Mouse (Mus musculus) mature B cell (primary cell): ENCODE results near the gene B4gat1.

Experiments used
- in situ Hi-C: fragments of 300-500 bp; cut with MboI; formaldehyde crosslinking; loops from 2 replicates; pipeline ENCODE4 v1.14.3; 2019

Gene B4gat1

DNA sequence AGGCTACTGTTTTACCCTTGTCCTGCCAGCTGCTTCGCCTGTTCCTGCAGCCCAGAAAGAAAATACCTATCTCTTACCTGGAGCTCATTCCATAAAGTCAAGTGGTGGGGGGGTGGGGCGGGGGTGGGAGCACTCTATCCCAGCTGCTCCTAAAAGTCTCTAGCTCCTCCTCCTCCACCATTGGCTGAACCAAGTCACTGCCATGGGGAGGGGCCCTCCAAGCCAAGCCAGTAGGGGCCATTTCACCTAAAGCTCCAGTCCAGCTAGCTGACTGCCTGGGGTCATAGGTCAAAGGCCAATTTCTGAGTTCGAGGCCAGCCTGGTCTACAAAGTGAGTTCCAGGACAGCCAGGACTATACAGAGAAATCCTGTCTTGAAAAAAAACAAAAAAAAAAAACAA, 5.9 kb upstream of the B4gat1 start:
- in situ Hi-C loops: no loop called here

DNA sequence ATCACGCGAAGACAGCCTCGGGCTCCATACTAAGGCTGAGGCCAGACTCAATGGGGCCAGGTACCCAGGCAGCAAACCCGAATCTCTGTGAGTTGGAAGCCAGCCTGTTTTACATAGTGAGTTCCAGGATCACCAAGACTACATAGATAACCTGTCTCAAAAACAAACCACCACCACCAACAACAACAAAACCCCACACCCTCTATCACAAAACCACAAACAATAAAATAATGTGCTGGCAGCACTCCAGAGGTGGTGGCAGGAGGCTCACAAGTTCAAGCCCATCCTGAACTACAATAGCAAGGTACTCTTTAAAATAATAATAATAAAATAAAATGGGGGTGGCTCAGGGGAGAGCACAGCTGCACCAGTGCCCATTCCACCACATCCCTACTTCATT, 2.0 kb upstream of the B4gat1 start:
- in situ Hi-C loops: no loop called here

DNA sequence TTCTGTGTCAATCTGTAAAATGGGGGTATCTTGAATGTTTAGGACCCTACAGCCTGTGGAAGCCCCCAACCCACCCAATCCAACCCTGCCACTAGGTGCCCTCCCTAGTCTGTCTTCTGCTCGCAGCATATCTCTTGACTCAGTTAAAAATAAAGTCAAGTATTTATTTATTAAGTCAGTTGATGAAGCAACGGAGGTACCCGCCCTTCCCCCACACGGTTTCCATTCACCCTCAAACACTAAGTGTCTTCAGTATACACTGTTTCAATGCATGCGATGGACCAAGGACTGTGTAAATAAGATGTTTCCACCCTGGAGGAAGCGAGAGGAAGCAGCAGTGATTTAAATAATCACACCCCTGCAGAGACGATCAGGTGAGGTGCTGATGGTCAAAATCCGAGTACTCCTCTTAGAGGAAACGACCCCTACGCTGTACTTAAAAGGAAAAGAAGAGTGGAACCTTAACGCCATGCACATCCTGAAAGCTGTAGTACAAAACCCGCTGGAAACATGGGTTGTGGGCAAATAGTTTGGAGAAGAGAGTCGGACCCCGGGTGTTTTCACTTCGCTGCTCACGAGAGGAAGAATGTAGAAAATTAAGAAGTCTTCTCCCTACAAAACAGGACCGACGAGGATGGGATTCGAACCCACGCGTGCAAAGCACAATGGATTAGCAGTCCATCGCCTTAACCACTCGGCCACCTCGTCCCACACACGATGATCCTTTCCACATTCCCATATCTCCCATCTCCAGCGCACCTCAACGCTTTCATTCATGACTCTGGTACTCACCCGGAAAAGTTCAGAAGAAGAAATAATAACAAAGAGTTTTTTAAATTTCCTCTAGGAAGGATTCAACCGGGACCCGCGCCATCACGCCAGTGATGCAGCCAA, 701 bp upstream of the B4gat1 start:
- in situ Hi-C loops: no loop called here

DNA sequence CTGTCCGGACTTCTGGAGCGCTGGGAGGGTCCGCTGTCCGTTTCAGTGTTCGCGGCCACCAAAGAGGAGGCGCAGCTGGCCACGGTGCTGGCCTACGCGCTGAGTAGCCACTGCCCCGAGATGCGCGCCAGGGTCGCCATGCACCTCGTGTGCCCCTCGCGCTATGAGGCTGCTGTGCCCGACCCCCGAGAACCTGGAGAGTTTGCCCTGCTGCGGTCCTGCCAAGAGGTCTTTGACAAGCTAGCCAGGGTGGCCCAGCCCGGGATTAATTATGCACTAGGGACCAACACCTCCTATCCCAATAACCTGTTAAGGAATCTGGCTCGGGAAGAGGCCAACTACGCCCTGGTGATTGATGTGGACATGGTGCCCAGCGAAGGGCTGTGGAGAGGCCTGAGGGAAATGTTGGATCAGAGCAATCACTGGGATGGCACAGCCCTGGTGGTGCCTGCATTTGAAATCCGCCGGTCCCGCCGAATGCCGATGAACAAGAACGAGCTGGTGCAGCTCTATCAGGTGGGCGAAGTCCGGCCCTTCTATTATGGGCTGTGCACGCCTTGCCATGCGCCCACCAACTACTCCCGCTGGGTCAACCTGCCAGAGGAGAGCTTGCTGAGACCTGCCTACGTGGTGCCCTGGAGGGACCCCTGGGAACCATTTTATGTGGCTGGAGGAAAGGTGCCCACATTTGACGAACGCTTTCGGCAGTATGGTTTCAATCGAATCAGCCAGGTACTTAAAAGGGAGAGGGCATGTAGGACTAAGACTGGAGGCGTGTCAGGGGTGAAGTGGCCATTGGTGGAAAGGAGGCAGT, 882 bp downstream of the B4gat1 start:
- in situ Hi-C loops: no loop called here

DNA sequence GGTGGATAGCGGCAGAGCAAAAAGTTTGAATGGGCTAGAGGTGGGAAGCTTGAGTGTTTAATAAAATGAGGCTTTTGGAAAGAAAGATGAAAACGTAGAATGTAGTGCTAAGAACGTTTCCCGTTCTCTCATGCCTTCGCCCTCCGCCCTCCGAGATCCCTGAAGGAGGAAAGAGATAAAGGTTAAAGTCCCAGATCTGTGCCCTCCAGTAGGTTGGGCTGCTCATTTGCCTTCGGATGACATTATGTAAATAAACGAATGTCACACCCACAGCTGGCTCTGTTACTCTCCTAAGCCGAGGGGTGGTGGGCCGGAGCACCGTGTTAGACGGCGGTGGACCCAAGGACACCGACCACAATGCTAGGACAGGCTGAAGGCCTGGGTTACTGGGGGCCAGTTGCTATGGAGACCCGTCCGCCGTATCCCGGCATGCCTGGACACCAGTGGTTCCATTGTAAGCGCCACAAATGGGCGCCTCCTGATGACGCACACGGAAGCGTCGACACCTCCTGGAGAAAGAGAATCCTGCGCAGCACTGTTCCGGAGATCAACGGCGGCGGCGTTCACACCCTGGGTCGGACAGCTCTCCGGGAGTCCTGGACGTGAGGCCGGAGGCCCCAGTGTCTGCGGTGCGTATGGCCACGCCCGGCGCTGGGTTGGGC, 2.4 kb downstream of the B4gat1 start, which contains the start of gene Brms1:
Gene Brms1, plus strand, starts transcription at position 493 of the 662 bp plus-strand sequence.
- in situ Hi-C loops: no loop called here

DNA sequence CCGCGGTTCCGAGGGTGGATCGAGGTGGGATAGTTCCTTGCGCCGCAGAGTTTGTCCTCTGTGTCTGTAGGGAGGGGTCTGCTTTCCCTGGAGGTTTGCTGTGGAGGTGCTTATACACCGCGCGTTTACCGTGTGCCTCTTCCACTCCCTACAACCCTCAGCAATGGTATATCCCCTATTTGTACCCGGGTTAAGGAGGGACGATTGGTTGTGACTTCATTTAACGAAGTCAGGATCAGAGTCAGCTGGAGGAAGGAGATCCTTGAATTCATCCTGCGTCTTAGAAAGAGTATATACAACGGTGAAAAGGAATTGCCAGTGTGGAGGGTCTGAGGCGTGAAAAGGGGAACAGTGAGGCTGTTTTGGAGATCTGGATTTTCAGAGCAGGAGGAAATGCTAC, 3.0 kb downstream of the B4gat1 start:
- in situ Hi-C loops: no loop called here

DNA sequence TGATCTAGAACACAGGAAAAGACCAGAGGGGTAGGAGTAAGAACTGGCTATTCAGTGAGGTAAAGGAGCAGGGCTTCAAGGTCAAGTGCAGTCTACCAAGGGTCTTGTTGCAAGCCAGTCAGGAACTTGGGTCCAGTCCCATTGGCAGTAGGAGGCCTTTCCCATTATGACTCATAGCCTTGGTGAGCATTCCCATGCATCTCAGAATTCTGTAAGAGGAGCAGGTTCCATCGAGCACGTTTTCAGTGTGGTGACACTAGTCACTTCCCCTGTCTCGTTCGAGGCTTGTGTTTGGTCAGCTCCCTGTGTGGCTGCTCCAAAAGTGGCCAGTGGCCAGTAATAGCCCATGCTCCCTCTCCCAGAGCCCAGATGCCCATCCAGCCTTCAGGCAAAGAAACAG, 6.9 kb downstream of the B4gat1 start:
- in situ Hi-C loops: no loop called here

DNA sequence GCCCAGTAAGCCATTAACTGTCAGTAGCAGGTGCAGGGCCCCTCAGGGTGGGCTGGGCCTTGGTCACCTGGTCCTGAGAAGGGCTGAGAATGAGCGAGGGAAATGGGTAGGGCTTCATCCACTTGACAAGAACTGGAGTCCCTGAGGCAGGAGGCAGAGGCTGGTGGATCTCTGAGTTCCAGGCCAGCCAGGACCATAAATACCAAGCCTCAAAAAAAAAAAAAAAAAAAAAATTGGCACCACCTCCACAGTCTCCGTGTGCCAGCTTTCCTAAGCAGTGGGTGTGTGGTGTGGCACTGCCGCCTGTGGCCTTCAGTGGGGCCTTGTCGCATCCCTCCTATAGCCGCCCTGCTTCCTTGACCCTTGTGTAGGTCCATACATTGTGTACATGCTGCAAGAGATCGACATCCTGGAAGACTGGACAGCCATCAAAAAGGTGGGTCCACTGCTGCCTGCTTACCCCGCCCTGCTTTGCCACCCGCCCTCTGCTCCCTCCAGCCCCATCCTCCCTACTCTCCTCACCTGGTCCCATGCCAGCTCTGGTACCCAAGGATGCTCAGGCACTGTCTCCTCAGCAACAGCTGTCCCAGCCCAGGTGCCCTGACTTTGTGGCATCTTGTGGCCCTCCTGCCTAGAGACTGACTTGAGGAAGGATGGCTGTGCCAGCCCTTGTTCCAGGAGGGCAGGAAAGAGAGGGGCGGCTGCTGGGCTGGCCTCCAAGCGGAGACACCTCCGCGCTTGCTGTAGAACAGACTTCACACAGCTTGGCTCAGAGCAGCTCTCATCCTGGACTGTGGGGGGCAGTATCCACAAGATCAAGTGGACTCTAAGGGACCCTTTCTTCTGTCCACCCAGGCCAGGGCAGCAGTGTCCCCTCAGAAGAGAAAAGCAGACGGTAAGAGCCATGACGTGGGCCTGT, 9.8 kb downstream of the B4gat1 start:
- in situ Hi-C loops: no loop called here

DNA sequence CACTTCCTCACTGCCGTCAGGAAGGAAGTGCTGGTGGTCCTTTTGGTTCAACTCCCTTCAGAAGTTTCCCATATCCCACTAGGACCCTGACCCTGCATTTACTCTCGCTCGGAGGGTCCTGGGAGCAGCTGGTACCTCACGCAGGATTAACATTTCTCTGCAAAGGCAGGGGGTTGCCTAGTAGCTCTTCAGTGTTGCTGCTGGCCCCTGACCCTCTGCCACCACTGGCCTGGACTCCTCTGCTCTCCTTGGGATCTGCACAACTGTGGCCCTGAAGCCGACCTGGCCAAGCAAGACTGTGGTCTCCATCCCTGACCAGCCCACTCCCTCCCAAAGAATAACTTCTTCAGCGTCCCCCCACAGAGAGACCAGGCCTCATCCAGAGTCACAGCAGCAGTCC, 10.7 kb downstream of the B4gat1 start:
- in situ Hi-C loops: no loop called here

DNA sequence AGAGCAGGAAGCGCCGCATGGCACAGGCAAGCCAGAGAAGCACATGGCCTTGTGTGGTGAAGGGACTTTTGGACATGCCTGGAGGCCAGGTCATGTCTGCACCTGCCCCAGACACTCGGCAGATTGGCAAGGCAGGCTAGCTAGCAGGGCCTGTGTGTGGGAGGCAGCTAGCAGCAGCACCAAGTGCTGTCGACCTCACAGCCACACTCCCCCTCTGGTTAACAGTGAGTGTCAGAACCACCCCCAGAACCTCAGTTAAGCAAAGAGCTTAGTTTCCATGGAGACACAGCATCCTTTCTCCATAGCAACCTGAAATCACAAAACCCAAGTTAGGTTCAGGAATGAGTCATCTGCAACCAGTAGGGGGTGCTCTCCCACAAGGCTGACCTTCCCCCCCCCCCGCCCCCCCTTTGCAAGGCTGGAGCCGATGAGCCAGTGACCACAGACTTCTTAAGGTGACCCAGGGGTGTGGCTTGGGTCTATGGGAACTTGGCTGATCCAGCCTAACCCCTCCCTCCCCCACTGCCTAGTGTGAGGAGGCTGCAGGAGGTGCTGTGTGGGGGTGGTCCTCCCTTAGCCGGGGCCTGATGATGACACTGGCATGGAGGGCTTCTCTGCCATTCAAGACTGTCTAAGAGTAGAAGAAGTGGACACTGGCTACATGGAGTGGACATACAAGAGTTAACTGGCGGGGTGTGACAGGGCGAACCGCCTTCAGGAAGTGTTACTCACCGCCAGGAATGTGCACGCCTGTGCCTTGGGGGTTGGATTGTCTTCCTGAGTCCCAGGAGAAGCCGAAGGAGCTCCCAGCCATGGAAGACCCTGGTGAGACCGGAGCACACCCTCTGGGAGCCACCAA, 11.7 kb downstream of the B4gat1 start, which contains the start of gene Rin1:
Gene Rin1, plus strand, starts transcription at position 435 of the 859 bp plus-strand sequence.
- in situ Hi-C loops: no loop called here

DNA sequence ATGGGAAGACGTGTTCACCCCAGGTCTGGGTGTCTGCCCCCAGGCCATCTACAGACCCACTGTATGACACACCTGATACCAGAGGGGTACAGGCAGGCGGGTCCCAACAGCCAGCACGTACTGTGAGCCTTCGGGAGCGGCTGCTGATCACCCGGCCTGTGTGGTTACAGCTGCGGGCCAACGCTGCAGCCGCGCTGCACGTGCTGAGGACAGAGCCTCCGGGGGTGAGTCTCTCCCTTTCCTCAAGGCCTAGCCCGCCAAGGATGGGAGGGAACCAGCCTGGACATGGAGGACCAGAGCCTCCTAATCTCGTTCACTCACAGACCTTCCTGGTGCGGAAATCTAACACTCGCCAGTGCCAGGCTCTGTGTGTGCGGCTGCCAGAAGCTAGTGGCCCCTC, 12.4 kb downstream of the B4gat1 start:
- in situ Hi-C loops: no loop called here

DNA sequence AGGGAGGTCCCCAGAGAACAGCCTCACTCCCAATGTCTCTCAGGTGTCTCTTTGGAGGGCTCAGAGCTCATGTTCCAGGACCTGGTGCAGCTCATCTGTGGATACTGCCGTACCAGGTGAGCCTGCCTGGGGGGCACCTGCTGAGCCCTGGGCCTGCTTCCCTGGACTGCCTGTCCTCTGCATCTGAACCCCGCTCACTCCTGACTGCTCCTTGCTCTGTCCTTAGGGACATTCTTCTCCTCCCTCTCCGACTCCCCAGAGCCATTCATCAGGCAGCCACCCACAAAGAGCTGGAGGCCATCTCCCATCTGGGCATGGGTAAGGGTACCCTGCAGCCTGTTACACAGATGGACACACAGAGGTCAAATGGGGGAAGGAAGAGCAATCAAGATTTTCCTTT, 12.9 kb downstream of the B4gat1 start:
- in situ Hi-C loops: no loop called here

DNA sequence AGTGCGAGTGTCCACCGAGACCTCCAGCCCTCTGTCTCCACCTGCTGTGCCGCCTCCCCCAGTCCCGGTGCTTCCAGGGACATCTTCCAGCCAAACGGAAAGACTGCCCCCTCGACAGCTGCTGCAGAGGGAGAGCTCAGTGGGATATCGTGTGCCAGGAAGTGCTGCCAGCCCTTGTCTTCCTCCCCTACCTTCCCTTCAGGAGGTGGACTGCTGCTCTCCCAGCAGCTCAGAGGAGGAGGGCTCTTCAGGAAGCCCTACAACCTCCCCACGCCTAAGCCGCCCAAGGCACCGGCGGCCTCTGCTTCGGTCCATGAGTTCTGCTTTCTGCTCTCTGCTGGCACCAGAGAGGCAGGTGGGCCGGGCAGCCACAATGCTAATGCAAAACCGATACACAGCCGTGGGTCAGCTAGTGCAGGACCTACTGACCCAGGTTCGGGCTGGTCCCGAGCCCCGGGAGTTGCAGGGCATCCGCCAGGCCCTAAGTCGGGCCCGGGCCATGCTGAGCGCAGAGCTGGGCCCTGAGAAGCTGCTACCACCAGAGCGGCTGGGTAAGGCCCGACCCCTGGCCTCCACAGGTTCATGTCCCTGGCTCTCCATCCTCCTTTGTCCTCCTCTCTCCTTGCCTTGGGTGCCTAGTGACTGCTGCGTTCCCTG, 13.7 kb downstream of the B4gat1 start:
- in situ Hi-C loops: no loop called here

DNA sequence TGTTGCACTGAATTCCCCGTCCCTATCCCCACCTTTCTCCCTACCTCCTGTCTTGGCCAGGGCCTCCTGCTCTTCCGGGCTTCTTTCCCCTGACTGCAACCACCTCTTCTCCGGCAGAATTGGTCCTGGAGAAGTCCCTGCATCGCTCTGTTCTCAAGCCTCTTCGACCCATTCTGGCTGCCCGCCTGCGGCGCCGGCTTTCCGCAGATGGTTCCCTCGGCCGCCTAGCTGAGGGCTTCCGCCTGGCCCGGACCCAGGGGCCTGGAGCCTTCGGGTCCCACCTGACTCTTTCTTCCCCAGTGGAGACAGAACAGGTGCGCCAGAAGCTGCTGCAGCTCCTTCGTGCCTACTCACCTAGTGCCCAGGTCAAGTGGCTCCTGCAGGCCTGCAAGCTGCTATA, 14.2 kb downstream of the B4gat1 start:
- in situ Hi-C loops: no loop called here

DNA sequence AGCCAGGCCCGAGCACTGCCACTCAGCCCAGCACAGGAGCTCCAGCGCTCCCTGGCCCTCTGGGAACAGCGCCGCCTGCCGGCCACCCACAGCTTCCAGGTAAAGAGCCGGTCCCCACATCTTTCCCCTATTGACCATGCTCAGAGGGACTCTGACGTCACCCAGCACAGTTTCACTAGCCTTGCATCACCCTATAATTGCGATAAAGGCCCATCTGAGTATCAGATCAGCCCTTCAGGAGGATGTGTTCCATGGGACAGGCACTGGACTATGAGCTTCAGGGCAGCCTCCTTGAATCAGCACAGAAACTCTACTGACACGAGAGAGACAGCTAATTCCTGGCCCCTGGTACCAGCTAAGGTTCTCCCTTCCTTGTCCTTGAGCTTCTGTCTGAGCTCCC, 15.3 kb downstream of the B4gat1 start:
- in situ Hi-C loops: no loop called here

DNA sequence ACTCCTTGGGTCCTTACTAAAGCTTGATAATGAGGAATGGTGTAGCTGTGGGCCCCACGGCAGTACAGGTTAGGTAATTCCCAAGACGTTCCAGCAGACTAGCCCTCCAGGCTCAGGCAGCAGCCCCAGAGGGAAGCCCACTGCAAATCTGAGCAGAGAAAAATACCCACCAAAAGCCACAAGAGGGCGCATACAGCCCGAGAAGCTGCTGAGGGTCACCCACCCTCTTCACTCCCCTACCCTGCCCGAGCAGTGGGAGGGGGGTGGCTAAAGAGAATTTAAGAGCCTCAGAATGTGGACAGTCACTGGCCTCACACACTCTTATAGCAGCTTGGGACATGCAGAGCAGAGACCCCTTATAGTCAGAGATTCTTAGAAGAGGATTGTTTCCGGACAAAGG, 17.6 kb downstream of the B4gat1 start:
- in situ Hi-C loops: no loop called here

DNA sequence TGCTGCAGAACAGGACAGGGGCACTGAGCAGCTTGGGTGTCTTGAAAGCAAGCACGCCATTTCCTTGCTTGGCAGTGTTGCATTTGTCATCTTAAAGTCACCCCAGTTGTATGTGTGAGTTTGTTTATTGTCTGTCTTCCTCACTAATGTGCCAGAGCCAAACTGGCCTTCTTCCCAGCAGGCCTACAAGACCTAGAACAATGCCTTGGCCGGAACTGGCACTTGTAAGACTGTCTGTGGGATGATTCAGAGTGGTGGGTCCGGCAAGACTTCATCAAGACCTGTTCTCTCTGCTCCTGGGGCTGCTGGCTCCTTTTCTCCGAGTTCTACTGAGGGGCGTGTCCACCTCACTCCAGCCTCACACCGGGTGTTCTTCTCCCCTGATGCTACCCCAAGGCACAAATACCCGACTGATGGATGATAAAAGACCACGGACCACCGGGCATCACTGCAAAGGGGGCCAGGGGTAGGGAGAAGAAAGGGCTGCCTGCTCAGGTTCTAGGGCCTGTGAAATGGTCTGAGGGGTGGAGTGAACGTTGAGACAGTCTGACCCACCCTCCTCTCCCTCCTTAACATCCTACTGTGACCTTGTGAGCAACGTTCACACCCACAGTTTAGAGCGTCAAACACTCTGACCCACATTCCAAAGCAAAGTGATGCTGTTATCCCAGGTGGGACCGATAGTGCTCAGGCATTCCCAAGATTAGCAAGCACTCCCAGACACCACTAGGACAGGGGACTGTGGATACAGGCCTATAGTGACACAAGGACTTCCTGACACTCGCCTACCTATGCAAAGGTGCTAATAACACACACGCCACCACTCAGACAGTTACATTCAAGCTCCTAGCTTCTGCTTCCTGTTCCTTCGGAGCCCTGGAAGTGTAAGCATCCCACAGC, 19.5 kb downstream of the B4gat1 start:
- in situ Hi-C loops: no loop called here
